Mouse (Mus musculus): Measurements from ENCODE around the gene Pml. TPM values are rescaled to one million over a fixed set of nuclear protein-coding genes. Genes with fewer than 3 reads are reported as not detected.

The Pml gene
- total RNA-seq, 4 experiments from 2014 or later = 7.0 to 9.1 (median 8.0) TPM

GRCm38 (mm10) chr9:58241780-58242485, 7.7 kb downstream of the Pml start:
- no peak for DNase-seq (ENCODE audit: low spot score)

DNA sequence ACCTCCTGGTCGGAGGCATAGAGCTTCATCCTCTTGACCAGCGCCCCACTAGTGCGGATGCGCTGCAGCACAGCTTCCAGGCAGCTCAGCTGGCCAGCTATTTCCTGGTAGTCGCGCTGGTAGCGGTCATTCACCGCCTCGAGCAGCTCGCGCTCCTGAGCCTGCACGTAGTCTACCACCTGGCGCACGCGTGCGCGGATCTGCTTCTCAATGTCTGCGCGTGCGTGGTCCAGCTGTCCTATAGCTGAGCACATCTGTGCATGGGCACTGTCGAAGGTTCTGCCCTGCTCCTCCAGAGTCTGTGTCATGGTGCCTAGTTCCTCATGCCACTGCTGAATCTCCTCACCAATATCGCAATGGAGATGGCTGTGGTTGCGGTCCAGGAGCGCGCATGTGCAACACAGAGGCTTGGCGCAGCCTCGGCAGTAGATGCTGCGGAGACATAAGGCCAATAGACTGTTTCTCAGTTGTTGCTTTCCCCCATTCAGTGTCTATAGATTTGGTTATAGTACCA, 15.0 kb downstream of the Pml start:
- no peak for DNase-seq (ENCODE audit: low spot score)

DNA sequence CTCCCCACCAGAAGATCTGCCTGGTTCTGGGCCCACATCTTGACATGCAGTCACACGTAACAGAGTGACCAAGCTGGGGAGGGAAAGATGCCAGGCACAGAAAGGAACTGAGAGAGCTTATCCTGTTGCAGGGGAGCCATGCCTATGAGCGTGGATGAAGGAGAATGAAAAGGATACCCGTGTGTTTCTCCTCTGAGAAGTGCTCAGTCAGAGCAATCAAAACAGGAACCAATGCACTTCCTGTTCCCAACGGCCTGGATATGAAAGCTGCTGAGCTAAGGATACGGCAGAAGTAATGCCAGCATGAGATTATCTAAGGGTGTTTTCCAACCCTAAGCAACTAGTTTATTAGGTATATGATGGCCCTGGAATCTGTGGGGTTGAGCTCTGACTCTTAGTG, 17.2 kb downstream of the Pml start:
- peak; percentile 46 for DNase-seq (ENCODE audit: low spot score)

- no peak for DNase-seq (ENCODE audit: low spot score)
Measured at GRCm38 (mm10) chr9:58231746-58232145, 17.8 kb downstream of the Pml start.

DNA sequence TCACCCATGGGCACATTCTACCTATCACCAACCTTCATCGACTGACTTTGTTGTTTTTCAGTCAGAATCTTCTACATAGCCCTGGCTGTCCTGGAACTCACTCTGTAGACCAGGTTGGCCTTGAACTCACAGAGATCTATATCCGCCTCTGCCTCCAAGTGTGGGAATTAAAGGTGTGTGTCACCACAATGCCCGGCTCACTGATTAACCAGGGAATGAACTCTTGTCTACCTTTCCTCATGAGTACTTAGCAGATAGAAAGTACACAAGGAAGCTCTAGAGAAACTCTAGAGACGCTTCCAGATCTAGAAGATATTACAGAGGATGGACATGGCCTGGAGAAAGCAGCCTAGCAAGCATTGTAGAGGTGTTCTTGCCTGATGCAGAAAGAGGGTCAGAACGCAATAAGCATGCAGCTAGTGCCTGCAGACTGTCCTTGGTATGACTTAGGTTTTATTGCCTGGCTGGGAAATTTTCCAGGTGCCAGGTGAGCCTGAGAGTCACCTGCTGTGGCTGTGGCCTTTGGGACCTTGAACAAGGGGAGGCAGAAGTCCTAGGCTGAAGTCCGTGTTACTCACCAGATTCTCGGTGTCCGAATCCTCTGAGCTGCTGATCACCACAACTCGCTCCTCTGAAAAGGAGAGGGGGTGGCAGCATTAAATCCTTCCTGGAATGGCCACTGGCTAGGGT, 20.7 kb downstream of the Pml start:
- no peak for DNase-seq (ENCODE audit: low spot score)

DNA sequence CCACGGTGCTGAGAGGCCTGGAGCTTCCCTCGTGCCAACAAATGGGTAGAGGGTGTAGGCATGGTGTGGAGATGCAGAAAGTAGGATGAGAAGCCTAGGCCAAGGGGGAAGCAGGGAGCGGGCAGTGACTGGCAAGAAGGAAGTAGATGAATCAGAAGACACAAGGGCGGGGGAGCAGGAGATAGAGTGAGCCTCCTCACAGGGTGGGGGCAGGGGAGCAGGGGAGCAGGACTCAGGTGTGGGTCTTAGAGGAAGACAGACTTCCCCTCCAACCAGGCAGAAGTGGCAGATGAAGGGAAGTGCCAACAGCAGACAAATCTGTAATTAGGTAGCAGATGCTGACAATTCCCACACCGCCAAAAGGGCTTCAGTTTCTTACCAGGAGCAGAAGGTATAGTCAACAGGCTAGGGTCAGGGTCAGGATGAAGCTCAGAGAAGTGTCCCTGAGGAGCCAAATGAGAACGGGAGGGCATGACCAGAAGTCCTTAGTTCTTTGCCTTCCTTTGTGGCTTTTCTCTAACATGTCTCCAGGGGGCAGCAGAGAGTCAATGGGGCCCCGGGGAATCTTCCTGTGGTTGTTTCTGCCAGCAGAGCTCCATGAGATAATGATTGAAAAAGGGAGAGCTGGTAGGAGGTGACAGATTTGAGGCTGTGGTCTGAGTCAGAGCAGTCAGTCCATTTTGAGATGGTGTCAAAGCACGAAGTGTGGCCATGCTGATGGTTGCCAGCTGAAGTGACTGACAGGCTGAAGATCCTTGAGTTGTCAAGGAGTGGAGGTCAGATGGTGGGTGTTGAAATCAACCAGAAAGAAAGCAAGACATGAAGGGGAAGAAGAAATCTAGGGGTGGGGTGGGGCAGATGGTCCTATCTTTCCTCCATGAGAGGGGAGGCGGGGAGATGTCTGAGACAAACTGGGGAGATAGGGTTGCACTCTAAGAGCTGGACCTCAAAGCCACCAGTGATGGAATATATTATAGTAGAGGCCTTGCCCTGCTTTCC, 23.4 kb downstream of the Pml start:
- DNase-seq (ENCODE audit: low spot score) = peak; percentile 52

- no peak for DNase-seq (ENCODE audit: low spot score)
Measured at GRCm38 (mm10) chr9:58224356-58224755, 25.2 kb downstream of the Pml start.

- no peak for DNase-seq (ENCODE audit: low spot score)
Measured at GRCm38 (mm10) chr9:58220218-58220903, 29.2 kb downstream of the Pml start.

DNA sequence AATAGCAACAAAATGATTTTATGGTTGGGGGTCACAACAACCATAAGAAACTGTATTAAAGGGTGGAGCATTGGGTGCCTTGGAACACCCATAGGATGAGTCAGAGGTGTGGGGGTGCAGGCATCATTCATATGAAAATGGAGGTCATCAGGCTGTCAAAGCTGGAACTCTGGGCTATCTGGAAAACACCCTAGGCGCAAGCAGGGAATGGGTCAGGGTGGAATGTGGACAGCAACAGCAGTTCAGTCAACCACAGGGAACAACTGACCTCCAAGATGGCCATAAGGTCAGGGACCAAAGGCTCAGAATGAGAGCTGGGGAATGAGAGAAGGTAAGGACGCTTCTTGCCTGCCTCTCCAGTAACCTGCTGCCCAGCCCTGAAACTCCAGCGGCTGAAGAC, 31.0 kb downstream of the Pml start:
- DNase-seq (ENCODE audit: low spot score) = no peak

DNA sequence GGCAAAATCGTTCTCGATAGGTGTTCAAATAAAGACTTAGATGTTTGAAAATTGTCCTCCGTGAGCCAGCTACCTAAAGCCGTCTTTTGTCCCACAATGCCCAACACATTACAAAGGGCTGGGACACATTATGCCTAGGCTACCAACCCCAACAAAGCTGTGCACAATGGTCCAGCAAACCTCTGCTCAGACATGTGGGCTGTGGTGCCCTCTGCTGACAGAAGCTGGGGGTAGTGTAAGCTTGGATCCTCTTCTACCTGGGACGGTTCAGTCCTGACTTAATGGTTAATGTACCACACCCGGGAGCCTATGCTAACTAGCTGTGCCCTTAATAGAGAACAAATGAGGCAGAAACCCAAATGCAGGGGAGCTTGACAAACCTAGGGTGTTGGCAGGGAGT, 33.2 kb downstream of the Pml start:
- DNase-seq (ENCODE audit: low spot score) = no peak

GRCm38 (mm10) chr9:58214519-58215180, 34.9 kb downstream of the Pml start:
- DNase-seq (ENCODE audit: low spot score) = peak; percentile 35

DNA sequence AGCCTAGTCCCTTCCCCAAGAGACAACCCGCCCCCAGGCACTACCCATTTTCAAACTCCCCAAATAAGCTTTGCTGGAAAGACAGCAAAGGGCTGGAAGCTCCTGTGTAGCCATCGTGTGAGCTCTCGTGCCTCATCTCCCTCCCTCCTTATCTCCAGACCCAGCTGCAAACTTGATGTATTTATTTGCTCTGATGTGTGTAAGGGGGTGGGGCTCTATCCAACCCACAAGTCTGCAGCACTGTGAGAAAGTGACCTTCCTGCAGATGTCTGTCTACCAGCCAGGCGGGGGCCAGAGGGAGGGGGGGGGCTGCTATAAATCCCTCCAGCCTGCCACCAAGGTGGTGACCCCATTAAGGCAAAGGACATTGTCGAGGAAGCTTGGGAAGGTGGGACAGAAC, 35.7 kb downstream of the Pml start:
- no peak for DNase-seq (ENCODE audit: low spot score)

- DNase-seq (ENCODE audit: low spot score) = no peak
Measured at GRCm38 (mm10) chr9:58213377-58213776, 36.2 kb downstream of the Pml start.

- no peak for DNase-seq (ENCODE audit: low spot score)
Measured at GRCm38 (mm10) chr9:58210304-58210627, 39.3 kb downstream of the Pml start.

- no peak for DNase-seq (ENCODE audit: low spot score)
Measured at GRCm38 (mm10) chr9:58209462-58210303, 39.9 kb downstream of the Pml start.

- no peak for DNase-seq (ENCODE audit: low spot score)
Measured at GRCm38 (mm10) chr9:58206013-58206412, 43.6 kb downstream of the Pml start.

DNA sequence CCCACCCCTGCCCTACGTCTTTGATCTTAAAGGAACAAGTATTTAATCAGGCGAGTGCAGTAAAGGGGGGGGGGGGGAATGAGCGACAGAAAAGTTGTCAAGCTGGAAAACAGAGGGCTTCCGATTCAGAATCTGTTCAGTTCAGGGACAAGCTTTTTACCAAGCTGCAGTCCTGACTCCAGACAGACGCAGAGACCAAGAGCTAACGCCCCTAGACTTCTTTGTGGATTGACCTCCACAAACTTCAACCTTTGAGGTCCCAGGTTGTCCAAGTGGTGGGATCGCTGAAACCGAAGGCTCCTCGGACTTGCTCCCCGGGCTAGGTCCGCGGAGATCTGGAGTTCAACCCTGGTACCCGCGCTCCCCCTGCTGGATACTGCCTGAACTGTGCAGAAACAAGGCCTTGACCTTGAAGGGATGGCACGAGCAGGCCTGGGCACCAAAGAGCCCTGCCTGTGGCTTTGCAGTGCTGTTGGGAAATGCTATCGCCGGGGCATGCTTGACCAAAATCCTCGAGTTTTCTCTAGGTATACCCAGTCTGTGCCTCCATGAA, 45.1 kb downstream of the Pml start:
- DNase-seq (ENCODE audit: low spot score) = peak; percentile 93

DNA sequence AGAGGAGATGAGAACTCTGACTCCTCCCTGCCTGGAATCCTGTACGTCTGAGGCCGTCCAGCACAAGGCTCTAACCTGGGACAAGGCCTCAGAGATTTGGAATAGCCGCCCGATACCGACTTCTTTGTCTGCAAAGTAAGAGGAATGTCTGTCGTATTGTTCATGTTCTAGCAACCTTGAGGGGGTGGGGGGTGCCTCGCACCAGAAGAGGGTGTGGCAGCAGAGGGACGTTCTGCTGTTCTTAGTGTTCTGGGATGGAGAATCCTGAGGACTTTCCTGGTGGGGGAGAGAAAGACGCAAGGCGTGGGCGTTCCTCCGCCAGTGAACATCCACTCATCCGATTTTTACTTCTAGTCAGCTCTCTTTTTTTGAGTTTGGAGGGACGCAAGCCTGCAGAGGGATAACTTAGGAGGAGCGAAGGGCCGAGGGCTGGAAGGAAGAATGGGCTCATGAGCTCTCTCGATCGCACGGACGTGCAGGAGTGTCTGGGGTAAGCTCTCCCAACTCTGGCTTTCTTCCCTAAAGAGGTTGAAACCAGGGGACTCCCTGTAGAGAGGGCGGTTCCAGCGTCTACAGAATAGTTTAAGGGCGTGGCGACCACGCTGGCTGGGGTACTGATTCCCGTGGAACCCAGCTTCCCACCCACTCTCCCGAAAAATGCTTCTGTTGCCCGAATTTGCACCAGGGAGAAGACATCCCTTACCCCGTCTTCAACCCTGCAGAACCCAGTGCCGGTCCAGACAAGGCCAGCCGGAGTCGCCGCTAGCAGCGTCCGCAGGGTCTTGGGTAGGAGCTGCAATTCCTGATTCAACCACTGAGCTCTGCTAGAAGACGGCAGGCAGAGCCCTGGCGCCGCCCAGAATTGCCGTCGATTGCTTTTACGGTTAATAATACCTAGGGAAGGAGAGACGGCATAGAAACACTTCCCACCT, 45.8 kb downstream of the Pml start, which contains the start of the genes Islr and Islr2:
Gene Islr (minus strand): TSS at position 791 of the 932 bp plus-strand sequence.
Gene Islr2 (minus strand): TSS at position 804 of the 932 bp plus-strand sequence.
- peak; percentile 66 for DNase-seq (ENCODE audit: low spot score)
